Mouse (Mus musculus) retina, embryonic 14.5 days (tissue): ENCODE results near the gene Fut7.

ENCODE experiments used
- DNase-seq: peaks from one replicate; pipeline ENCODE4 v3.0.0-alpha.2; 2015; ENCODE audit warnings: low spot score

The Fut7 gene

GRCm38 (mm10) chr2:25460135-25460534 lies 37.1 kb downstream of the Fut7 start:
- DNase-seq, result no peak

GRCm38 (mm10) chr2:25460551-25461309 lies 37.7 kb downstream of the Fut7 start, which contains the start of gene Paxx:
Paxx (minus strand) TSS chr2:25461094.
- DNase-seq, result peak; percentile 89

GRCm38 (mm10) chr2:25461407-25461806 lies 38.3 kb downstream of the Fut7 start:
- no peak for DNase-seq

GRCm38 (mm10) chr2:25463630-25464029 lies 40.6 kb downstream of the Fut7 start:
- DNase-seq, result no peak

- no peak for DNase-seq
Measured at GRCm38 (mm10) chr2:25465256-25465655, 42.2 kb downstream of the Fut7 start.

- peak; percentile 64 for DNase-seq
Measured at GRCm38 (mm10) chr2:25465816-25466635, 43.0 kb downstream of the Fut7 start.

- DNase-seq, result no peak
Measured at GRCm38 (mm10) chr2:25467606-25468303, 44.7 kb downstream of the Fut7 start.

- DNase-seq, result no peak
Measured at GRCm38 (mm10) chr2:25468962-25469915, 46.2 kb downstream of the Fut7 start.

- no peak for DNase-seq
Measured at GRCm38 (mm10) chr2:25469969-25470368, 46.9 kb downstream of the Fut7 start, which contains the start of gene Ptgds. Ptgds (minus strand) TSS chr2:25470046.

- no peak for DNase-seq
Measured at GRCm38 (mm10) chr2:25472550-25472949, 49.5 kb downstream of the Fut7 start.
